Mouse (Mus musculus): ENCODE results near the gene Dcpp2. TPM values are rescaled to one million over a fixed set of nuclear protein-coding genes. Genes with fewer than 3 reads are reported as not detected.
"Not testable (repeated sequence)": the region's sequence is repeated elsewhere in the genome, so short reads cannot be mapped to it uniquely, and the experiment has no call there.

Gene Dcpp2
- polyA plus RNA-seq (2015; fragmentation: Nextera tagmentation; extraction: Ambion mirVana) = not detected in 2 replicates

- H3K27ac ChIP-seq (ENCODE audit: low read length); H3K9ac ChIP-seq (ENCODE audit: low read length); H3K27me3 ChIP-seq (ENCODE audit: control insufficient read depth, insufficient read depth, low read depth, low read length); H3K9me3 ChIP-seq (ENCODE audit: control insufficient read depth, low read length); H3K4me1 ChIP-seq (replicated peaks; ENCODE audit: control insufficient read depth, insufficient read depth, low read length); H3K36me3 ChIP-seq (ENCODE audit: control insufficient read depth, insufficient read depth, low read length); ATAC-seq (ENCODE audit: low read depth); H3K4me3 ChIP-seq (ENCODE audit: low read length); H3K4me2 ChIP-seq (ENCODE audit: low read depth, low read length): not testable (repeated sequence)
- 32% methylated on average over 4 of the region's 4 CpGs for WGBS
Measured at GRCm38 (mm10) chr17:23880576-23880975, at the start of gene Dcpp2, which contains the start of gene Dcpp1. Gene Dcpp2 (plus strand): TSS chr17:23880880. Gene Dcpp1 (plus strand): TSS chr17:23880876.

GRCm38 (mm10) chr17:23831201-23831600 lies 49.5 kb upstream of the Dcpp2 start:
- H3K9me3 ChIP-seq (ENCODE audit: control insufficient read depth, low read length) = 0 out of 2 replicates have a peak, but pooled peaks cover 4% of the 10 kb centered on the region
- H3K36me3 ChIP-seq (ENCODE audit: control insufficient read depth, insufficient read depth, low read length) = peaks cover 9% of the 10 kb centered on the region
- H3K9ac ChIP-seq (ENCODE audit: low read length) = no peak overlapping the region
- no peak overlapping the region for H3K4me2 ChIP-seq (ENCODE audit: low read depth, low read length)
- H3K27ac ChIP-seq (ENCODE audit: low read length) = no peak overlapping the region
- peaks cover 12% of the 10 kb centered on the region for H3K4me1 ChIP-seq (replicated peaks; ENCODE audit: control insufficient read depth, insufficient read depth, low read length)
- 95% methylated on average over 1 of the region's 1 CpGs for WGBS
- no peak for ATAC-seq (ENCODE audit: low read depth)
- peaks cover 10% of the 10 kb centered on the region for H3K27me3 ChIP-seq (ENCODE audit: control insufficient read depth, insufficient read depth, low read depth, low read length)
- H3K4me3 ChIP-seq (ENCODE audit: low read length) = no peak overlapping the region

- no peak for ATAC-seq (ENCODE audit: low read depth)
- Histone ChIP-seq H3K4me1 (replicated peaks; ENCODE audit: control insufficient read depth, insufficient read depth, low read length) (no peaks in the 10 kb centered on the region), H3K9ac (ENCODE audit: low read length) (no peak within 1 kb of the TSS), H3K36me3 (ENCODE audit: control insufficient read depth, insufficient read depth, low read length) (no peaks in the 10 kb centered on the region), H3K27me3 (ENCODE audit: control insufficient read depth, insufficient read depth, low read depth, low read length) (peaks cover 8% of the 10 kb centered on the region; the same call in 1 of the 2 replicates), H3K4me3 (ENCODE audit: low read length) (no peak within 1 kb of the TSS), H3K4me2 (ENCODE audit: low read depth, low read length) (no peak within 1 kb of the TSS), H3K9me3 (ENCODE audit: control insufficient read depth, low read length) (no peaks in the 10 kb centered on the region), H3K27ac (ENCODE audit: low read length) (no peak within 1 kb of the TSS)
- WGBS = 66% methylated on average over 8 of the region's 8 CpGs
Measured at GRCm38 (mm10) chr17:23836006-23836575, 44.6 kb upstream of the Dcpp2 start, which contains the start of gene Prss33. Gene Prss33 (minus strand): TSS chr17:23836056.

GRCm38 (mm10) chr17:23841145-23841544 lies 39.5 kb upstream of the Dcpp2 start:
- 27% methylated on average over 4 of the region's 4 CpGs for WGBS
- Histone ChIP-seq H3K4me2 (ENCODE audit: low read depth, low read length) (no peak overlapping the region), H3K9ac (ENCODE audit: low read length) (no peak overlapping the region), H3K36me3 (ENCODE audit: control insufficient read depth, insufficient read depth, low read length) (no peaks in the 10 kb centered on the region), H3K27ac (ENCODE audit: low read length) (no peak overlapping the region), H3K27me3 (ENCODE audit: control insufficient read depth, insufficient read depth, low read depth, low read length) (no peaks in the 10 kb centered on the region), H3K4me1 (replicated peaks; ENCODE audit: control insufficient read depth, insufficient read depth, low read length) (no peaks in the 10 kb centered on the region), H3K9me3 (ENCODE audit: control insufficient read depth, low read length) (no peaks in the 10 kb centered on the region), H3K4me3 (ENCODE audit: low read length) (no peak overlapping the region)
- 0 out of 2 replicates have a peak, but pooled peaks have one; percentile 19 for ATAC-seq (ENCODE audit: low read depth)

- Histone ChIP-seq H3K9me3 (ENCODE audit: control insufficient read depth, low read length) (no peaks in the 10 kb centered on the region), H3K36me3 (ENCODE audit: control insufficient read depth, insufficient read depth, low read length) (no peaks in the 10 kb centered on the region), H3K27me3 (ENCODE audit: control insufficient read depth, insufficient read depth, low read depth, low read length) (no peaks in the 10 kb centered on the region), H3K9ac (ENCODE audit: low read length) (no peak overlapping the region), H3K27ac (ENCODE audit: low read length) (no peak overlapping the region), H3K4me2 (ENCODE audit: low read depth, low read length) (peak overlapping the region; percentile 35; the same call in 1 of the 2 replicates), H3K4me1 (replicated peaks; ENCODE audit: control insufficient read depth, insufficient read depth, low read length) (no peaks in the 10 kb centered on the region), H3K4me3 (ENCODE audit: low read length) (no peak overlapping the region)
- WGBS = 44% methylated on average over 23 of the region's 23 CpGs
- peak; percentile 36; the same call in 1 of the 2 replicates for ATAC-seq (ENCODE audit: low read depth)
Measured at GRCm38 (mm10) chr17:23843141-23843811, 37.4 kb upstream of the Dcpp2 start.

- H3K27ac ChIP-seq (ENCODE audit: low read length) = no peak within 1 kb of the TSS
- H3K4me3 ChIP-seq (ENCODE audit: low read length) = no peak within 1 kb of the TSS
- H3K4me2 ChIP-seq (ENCODE audit: low read depth, low read length) = peak within 1 kb of the TSS; percentile 35
- H3K9ac ChIP-seq (ENCODE audit: low read length) = no peak within 1 kb of the TSS
- peak; percentile 49; the same call in 1 of the 2 replicates for ATAC-seq (ENCODE audit: low read depth)
- H3K4me1 ChIP-seq (replicated peaks; ENCODE audit: control insufficient read depth, insufficient read depth, low read length) = no peaks in the 10 kb centered on the region
- H3K9me3 ChIP-seq (ENCODE audit: control insufficient read depth, low read length) = no peaks in the 10 kb centered on the region
- no peaks in the 10 kb centered on the region for H3K27me3 ChIP-seq (ENCODE audit: control insufficient read depth, insufficient read depth, low read depth, low read length)
- no peaks in the 10 kb centered on the region for H3K36me3 ChIP-seq (ENCODE audit: control insufficient read depth, insufficient read depth, low read length)
- 12% methylated on average over 19 of the region's 19 CpGs for WGBS
Measured at GRCm38 (mm10) chr17:23843812-23844273, 36.8 kb upstream of the Dcpp2 start, which contains the start of the genes Prss32 and Prss41. Gene Prss32 (plus strand): TSS chr17:23843855. Gene Prss41 (minus strand): TSS chr17:23844172.

- no peak overlapping the region for H3K4me3 ChIP-seq (ENCODE audit: low read length)
- ATAC-seq (ENCODE audit: low read depth) = no peak
- no peaks in the 10 kb centered on the region for H3K27me3 ChIP-seq (ENCODE audit: control insufficient read depth, insufficient read depth, low read depth, low read length)
- 58% methylated on average over 2 of the region's 2 CpGs for whole genome bisulfite sequencing
- H3K27ac ChIP-seq (ENCODE audit: low read length) = no peak overlapping the region
- H3K36me3 ChIP-seq (ENCODE audit: control insufficient read depth, insufficient read depth, low read length) = no peaks in the 10 kb centered on the region
- no peak overlapping the region for H3K4me2 ChIP-seq (ENCODE audit: low read depth, low read length)
- no peaks in the 10 kb centered on the region for H3K4me1 ChIP-seq (replicated peaks; ENCODE audit: control insufficient read depth, insufficient read depth, low read length)
- H3K9ac ChIP-seq (ENCODE audit: low read length) = no peak overlapping the region
- no peaks in the 10 kb centered on the region for H3K9me3 ChIP-seq (ENCODE audit: control insufficient read depth, low read length)
Measured at GRCm38 (mm10) chr17:23850028-23850427, 30.7 kb upstream of the Dcpp2 start.

- Histone ChIP-seq H3K27ac (ENCODE audit: low read length) (no peak overlapping the region), H3K36me3 (ENCODE audit: control insufficient read depth, insufficient read depth, low read length) (no peaks in the 10 kb centered on the region), H3K9ac (ENCODE audit: low read length) (no peak overlapping the region), H3K4me1 (replicated peaks; ENCODE audit: control insufficient read depth, insufficient read depth, low read length) (no peaks in the 10 kb centered on the region), H3K9me3 (ENCODE audit: control insufficient read depth, low read length) (no peaks in the 10 kb centered on the region), H3K4me3 (ENCODE audit: low read length) (no peak overlapping the region), H3K27me3 (ENCODE audit: control insufficient read depth, insufficient read depth, low read depth, low read length) (no peaks in the 10 kb centered on the region), H3K4me2 (ENCODE audit: low read depth, low read length) (no peak overlapping the region)
- WGBS = 48% methylated on average over 18 of the region's 19 CpGs
- ATAC-seq (ENCODE audit: low read depth) = peak; percentile 53; the same call in 1 of the 2 replicates
Measured at GRCm38 (mm10) chr17:23850853-23851749, 29.6 kb upstream of the Dcpp2 start.
